Mouse (Mus musculus) intestine, embryonic 14.5 days (tissue): ENCODE measurements around the gene Scn3b. TPM values are rescaled to one million over a fixed set of nuclear protein-coding genes. Genes with fewer than 3 reads are reported as not detected.

Experiments
- ATAC-seq: fragments of 200-750 bp; cut with Nextera tagmentation; replicated peaks from 2 replicates; pipeline ENCODE4 v1.8.0; 2017; ENCODE audit warnings: low read depth, moderate number of reproducible peaks, moderate TSS enrichment, moderate library complexity; ENCODE audit not compliant: low FRiP score, low TSS enrichment
- DNase-seq: peaks from one replicate; pipeline ENCODE4 v3.0.0-alpha.2; 2018; ENCODE audit warnings: low spot score
- H3K27ac ChIP-seq: fragments of 300-500 bp; sonication (generic); 2 replicates; pipeline ENCODE4 v1.5.1; 2014; ENCODE audit warnings: low read depth, mild to moderate bottlenecking, control low read depth
- H3K27me3 ChIP-seq: fragments of 300-500 bp; sonication (generic); replicated peaks from 2 replicates; pipeline ENCODE4 v1.6.1; 2014; ENCODE audit warnings: low read length, control low read depth; ENCODE audit not compliant: control insufficient read depth, insufficient read depth
- H3K36me3 ChIP-seq: fragments of 300-500 bp; sonication (generic); 2 replicates; pipeline ENCODE4 v1.6.1; 2014; ENCODE audit warnings: low read length, control low read depth; ENCODE audit not compliant: control insufficient read depth, insufficient read depth
- H3K4me1 ChIP-seq: fragments of 300-500 bp; sonication (generic); replicated peaks from 2 replicates; pipeline ENCODE4 v1.6.1; 2014; ENCODE audit warnings: low read length, control low read depth, mixed read lengths; ENCODE audit not compliant: control insufficient read depth, insufficient read depth
- H3K4me2 ChIP-seq: fragments of 300-500 bp; sonication (generic); 2 replicates; pipeline ENCODE4 v1.6.1; 2014; ENCODE audit warnings: low read length
- H3K4me3 ChIP-seq: fragments of 300-500 bp; sonication (generic); 2 replicates; pipeline ENCODE4 v1.5.1; 2014; ENCODE audit warnings: low read depth, low read length, control low read depth, mixed read lengths
- H3K9ac ChIP-seq: fragments of 300-500 bp; sonication (generic); 2 replicates; pipeline ENCODE4 v1.6.1; 2014; ENCODE audit warnings: mild to moderate bottlenecking, low read length
- H3K9me3 ChIP-seq: fragments of 300-500 bp; sonication (generic); 2 replicates; pipeline ENCODE4 v1.6.1; 2016; ENCODE audit warnings: low read length, control low read depth; ENCODE audit not compliant: control insufficient read depth
- WGBS: fragments of 180-500 bp; shearing (Covaris S2); extraction: QIAGEN DNeasy Blood & Tissue Kit; methylation state at CpG from one replicate; pipeline ENCODE4 v1.1.7; 2014; 5-methylcytosine and 5-hydroxymethylcytosine counted together
- polyA plus RNA-seq: library from polyadenylated mRNA; unstranded; fragments of >200 nt; fragmentation: Nextera tagmentation; extraction: Ambion mirVana; gene quantifications from 2 replicates; pipeline ENCODE4 v1.2.1, GENCODE M21; 2014

Scn3b gene
- polyA plus RNA-seq, 1 experiment from 2014 or later: 6.9 TPM

DNA sequence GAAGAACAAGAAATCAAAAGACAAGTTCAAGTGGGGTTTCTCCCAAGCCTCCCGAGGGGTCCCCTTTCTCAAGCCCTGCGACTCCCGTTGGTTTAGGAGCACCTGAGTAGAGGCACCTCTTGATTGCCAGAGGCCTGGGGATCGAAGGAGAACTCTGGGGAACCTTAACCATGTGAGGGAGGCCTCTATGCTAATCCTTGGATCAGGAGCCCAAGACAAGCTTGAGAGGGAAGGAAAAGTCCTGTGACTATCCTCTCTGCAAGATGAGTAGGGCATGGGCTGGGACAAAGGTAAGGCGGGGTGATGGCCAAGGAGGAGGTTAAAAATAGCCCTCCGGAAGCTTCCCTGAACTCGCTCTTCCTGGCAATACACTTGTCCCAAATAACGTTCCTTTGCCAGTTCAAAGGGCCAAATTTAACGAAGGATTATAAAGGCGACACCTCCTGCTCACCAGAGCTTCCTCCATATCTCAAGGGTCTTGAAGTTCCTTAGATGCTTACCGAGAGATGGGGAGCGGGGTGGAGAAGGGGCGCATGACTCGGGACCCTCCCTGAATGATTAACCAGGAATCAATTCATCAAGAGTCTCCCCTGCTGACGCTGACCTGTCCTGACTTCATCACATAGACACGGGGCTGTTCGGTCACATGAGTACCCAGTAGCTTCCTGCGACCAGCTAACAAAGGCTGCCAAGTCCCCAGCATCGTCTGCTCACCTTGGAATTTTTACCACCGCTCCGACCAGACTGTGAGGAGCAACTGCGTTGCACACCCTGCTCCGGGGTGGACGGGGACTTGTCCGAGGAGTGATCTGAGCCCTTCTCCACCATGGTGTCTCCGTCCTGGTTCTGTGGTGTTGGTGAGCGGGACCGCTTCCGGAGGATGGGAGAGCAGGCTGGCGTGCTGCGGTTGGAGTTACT is 64.0 kb downstream of the Scn3b start:
- no peak overlapping the region for H3K4me2 ChIP-seq
- no peaks in the 10 kb centered on the region for H3K9me3 ChIP-seq
- ATAC-seq (0 out of 2 replicates have a peak, but pooled peaks have one; percentile 21), DNase-seq (no peak)
- H3K9ac ChIP-seq: no peak overlapping the region
- H3K36me3 ChIP-seq: no peaks in the 10 kb centered on the region
- no peaks in the 10 kb centered on the region for H3K4me1 ChIP-seq
- WGBS: 76% methylated on average over 31 of the region's 31 CpGs
- H3K27me3 ChIP-seq: no peaks in the 10 kb centered on the region
- H3K4me3 ChIP-seq: no peak overlapping the region
- H3K27ac ChIP-seq: no peak overlapping the region

DNA sequence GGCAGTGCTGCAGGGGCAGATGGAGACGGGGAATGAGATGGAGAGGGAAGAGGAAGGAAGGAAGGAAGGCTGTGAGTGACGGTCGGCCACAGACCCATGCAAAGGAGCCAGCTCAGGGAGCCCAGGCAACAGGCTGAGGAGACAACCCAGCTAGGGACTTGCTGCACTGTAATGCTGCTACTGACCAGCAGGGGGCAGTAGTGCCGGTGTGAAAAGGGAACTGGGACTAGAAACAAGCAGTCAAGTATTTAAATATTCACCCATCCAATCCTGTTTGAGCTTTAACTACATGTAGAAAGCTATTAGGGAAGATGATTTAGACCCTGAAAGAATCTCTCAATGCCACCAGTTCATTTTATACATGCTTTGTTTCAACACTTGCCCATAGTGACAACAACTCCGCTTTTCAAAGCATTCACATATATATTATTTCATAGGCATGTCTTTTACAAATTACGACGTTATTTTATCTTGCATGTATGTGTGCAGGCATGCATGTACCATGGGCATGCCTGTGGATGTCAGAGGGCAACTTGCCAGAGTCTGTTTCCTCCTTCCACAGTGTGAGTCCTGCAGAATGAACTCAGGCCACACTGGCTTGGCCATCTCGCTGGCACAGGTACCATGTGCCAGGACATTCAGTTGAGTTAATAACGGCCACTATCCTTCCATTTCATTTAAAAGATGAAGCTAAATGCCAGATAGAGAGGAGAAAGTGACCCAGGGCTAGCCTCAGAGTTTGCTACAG is 64.8 kb downstream of the Scn3b start:
- Histone ChIP-seq H3K27ac (no peak overlapping the region), H3K9ac (no peak overlapping the region), H3K9me3 (no peaks in the 10 kb centered on the region), H3K4me2 (no peak overlapping the region), H3K27me3 (no peaks in the 10 kb centered on the region), H3K4me1 (no peaks in the 10 kb centered on the region), H3K36me3 (no peaks in the 10 kb centered on the region), H3K4me3 (no peak overlapping the region)
- DNase-seq (peak; percentile 86), ATAC-seq (no peak)
- 59% methylated on average over 9 of the region's 9 CpGs for WGBS

DNA sequence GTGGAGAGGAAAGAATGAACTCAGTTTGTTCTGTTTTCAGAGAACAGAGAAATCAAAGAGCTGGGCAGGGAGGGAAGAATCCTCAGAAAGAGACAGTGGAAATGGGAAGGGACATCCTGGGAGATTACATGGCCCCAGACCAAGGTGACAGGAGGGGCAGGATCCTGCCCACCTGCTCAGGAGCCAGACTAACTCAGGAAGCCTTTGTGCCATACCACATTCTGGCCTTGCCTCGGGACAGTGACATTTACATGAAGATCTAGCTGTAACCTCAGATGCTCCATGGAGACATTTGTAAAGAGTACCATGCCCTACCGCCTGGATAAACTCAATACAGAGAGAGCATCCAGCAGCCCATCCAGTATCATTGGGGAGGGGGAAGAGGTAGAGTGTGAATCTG is 65.6 kb downstream of the Scn3b start:
- Histone ChIP-seq H3K4me1 (no peaks in the 10 kb centered on the region), H3K27ac (no peak overlapping the region), H3K27me3 (no peaks in the 10 kb centered on the region), H3K36me3 (no peaks in the 10 kb centered on the region), H3K4me2 (no peak overlapping the region), H3K9me3 (no peaks in the 10 kb centered on the region), H3K9ac (no peak overlapping the region), H3K4me3 (no peak overlapping the region)
- DNase-seq (no peak), ATAC-seq (no peak)
- WGBS: 70% methylated on average over 2 of the region's 2 CpGs

DNA sequence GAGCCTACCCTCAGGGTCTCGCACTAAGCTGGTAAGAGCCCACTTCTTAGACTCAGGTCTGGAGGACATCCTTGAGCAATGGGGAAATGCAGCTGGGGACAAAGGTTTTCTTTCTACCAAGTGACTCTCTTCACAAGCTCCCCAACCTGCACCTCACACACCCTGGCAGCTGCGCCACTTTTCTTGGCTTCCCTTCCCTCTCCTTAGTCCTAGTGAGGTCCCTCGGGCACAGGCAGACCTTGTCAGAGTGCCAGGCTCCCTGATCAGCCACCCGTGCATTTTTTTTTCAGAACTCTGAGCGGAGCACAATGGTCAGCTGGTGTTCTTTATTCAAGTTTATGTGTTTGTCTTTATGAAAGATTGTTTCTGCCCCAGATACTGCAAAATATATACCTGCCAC is 67.7 kb downstream of the Scn3b start:
- H3K27ac ChIP-seq: no peak overlapping the region
- no peaks in the 10 kb centered on the region for H3K36me3 ChIP-seq
- no peak overlapping the region for H3K4me2 ChIP-seq
- ATAC-seq (no peak), DNase-seq (no peak)
- WGBS: 82% methylated on average over 5 of the region's 5 CpGs
- no peak overlapping the region for H3K9ac ChIP-seq
- H3K9me3 ChIP-seq: no peaks in the 10 kb centered on the region
- H3K27me3 ChIP-seq: no peaks in the 10 kb centered on the region
- H3K4me1 ChIP-seq: no peaks in the 10 kb centered on the region
- H3K4me3 ChIP-seq: no peak overlapping the region

DNA sequence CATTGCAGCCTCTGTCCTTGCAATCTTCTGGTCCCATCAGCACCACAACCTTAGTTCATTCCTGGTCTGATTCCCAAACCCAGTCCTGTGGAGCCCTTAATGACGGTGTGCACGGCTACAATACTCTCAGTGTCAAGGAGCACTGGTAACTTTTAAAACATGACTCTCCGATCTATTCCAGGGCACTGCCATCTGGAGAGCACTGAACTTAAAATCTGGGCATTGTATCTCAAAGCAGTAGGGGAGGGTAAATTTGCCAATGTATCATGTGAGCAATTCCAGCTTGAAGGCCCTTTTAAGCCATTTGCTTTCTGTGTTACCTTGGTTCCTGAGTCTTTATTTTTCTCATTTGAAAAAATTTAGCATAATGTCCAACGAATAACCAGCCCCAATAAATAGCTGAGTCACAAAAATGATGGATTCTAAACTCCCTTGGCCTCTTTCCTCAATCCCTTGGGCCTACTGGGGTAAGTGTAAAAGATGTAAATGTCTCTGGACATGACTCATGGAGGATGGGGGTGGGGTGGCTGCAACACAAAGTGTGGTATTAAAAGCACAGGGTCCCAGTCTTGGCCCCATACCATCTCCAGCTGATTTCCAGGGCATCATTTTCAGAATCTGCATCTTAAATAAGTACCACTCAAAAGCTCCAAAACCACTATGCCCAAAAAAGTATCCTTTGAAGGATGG is 68.3 kb downstream of the Scn3b start:
- Histone ChIP-seq H3K9me3 (no peaks in the 10 kb centered on the region), H3K4me2 (no peak overlapping the region), H3K36me3 (no peaks in the 10 kb centered on the region), H3K27me3 (no peaks in the 10 kb centered on the region), H3K27ac (no peak overlapping the region), H3K4me1 (no peaks in the 10 kb centered on the region), H3K9ac (no peak overlapping the region), H3K4me3 (no peak overlapping the region)
- 82% methylated on average over 4 of the region's 4 CpGs for WGBS
- DNase-seq: no peak
- ATAC-seq: no peak

DNA sequence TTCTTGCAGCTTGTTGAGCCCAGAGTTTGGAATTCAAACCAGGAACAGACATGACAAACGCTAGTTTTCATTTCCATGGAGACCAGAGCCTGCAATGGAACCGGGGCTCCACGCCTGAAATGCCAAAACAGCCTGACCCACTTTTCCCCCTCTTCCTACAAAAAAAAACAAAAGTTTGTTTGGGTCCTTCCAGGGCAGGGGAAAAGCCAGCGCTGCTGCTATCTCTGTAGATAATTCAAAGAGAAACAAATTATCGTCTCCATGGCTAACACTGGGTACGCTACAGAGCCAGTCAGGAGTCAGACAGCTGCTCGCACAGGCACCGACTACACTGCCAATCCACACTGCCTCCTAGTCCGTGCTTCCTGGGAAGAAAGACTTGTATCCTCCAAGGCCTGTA is 70.6 kb downstream of the Scn3b start:
- 53% methylated on average over 9 of the region's 9 CpGs for WGBS
- no peak for DNase-seq

More for the DNA sequence above, 70.6 kb downstream of the Scn3b start:
- no peak for ATAC-seq
- H3K9me3 ChIP-seq: no peaks in the 10 kb centered on the region
- H3K9ac ChIP-seq: no peak overlapping the region
- H3K4me2 ChIP-seq: no peak overlapping the region
- H3K4me1 ChIP-seq: no peaks in the 10 kb centered on the region
- no peak overlapping the region for H3K27ac ChIP-seq
- no peaks in the 10 kb centered on the region for H3K36me3 ChIP-seq
- no peaks in the 10 kb centered on the region for H3K27me3 ChIP-seq
- H3K4me3 ChIP-seq: no peak overlapping the region

Other genes starting within 250 kb of the Scn3b start
- gene Olfr981, start 247.8 kb upstream of the Scn3b start, polyA plus RNA-seq: not detected in 2 replicates
- not detected in 2 replicates for gene Olfr982, start 195.4 kb upstream of the Scn3b start, polyA plus RNA-seq
- not detected in 2 replicates for gene Olfr983, start 175.6 kb upstream of the Scn3b start, polyA plus RNA-seq
- not detected in 2 replicates for gene Olfr984, start 155.0 kb upstream of the Scn3b start, polyA plus RNA-seq
- gene Olfr985, start 139.0 kb upstream of the Scn3b start, polyA plus RNA-seq: not detected in 2 replicates
- not detected in 2 replicates for gene Tmem225, start 121.1 kb upstream of the Scn3b start, polyA plus RNA-seq
- not detected in 2 replicates for gene Olfr986, start 88.3 kb upstream of the Scn3b start, polyA plus RNA-seq
- gene Zfp202, start 76.9 kb upstream of the Scn3b start, polyA plus RNA-seq: 5.0 and 5.4 TPM in 2 replicates